Mouse (Mus musculus) frontal cortex, postnatal 14 days (tissue): ENCODE data around the gene Olfr76.
"Not testable (repeated sequence)": the region's sequence is repeated elsewhere in the genome, so short reads cannot be mapped to it uniquely, and the experiment has no call there.

Experiments
- DNase-seq, 2 experiments: peaks; one replicate each; pipeline ENCODE4 v3.0.0; 2022; ENCODE audit warnings: low spot score in 2 of 2

Olfr76 gene

DNA sequence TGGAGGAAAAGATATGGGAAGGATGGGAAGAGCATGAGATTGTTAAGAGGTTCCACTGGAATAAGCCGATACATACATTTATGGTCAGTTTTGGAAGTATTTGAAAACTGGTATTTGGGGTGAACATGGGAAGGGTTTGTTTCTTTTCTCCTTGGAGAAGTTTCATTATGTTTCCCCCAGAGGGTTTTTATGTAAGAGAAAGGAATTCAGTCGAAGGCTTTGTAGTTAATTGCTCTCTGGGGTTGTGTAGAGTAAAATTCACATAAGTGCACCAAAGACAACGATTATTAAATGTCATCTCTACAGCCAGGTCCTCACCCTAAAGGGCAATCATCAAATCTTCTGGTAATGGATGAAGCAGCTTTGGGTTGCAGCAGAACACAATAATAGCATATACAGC is at the start of gene Olfr76:
Gene Olfr76 (minus strand): TSS at position 101 of the 400 bp plus-strand sequence.
- no peak for DNase-seq

DNA sequence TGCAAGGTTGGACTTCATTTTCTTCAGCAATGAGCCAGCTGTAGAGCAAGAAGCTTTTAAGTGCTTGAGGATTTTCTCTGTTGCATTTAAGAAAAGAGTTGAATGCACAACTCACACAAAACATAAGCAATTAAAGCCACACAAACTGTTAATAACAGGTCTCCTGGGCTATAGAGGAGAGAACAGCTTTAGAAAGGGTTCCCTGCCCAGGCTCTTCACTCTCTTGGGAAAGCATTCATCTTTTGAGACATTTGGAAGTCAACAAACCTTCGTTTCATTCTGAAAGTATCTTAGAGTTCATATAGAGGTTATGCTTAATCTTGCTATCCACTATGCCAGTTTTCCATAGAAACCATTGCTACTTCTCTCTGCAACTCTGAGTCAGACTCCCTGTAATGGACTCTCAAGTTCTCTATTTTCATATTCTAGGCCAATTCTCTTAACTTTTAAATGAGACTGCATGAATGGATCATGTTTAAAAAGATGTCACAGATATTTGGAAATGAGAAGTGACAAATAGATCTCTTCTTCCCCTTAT is 47.1 kb upstream of the Olfr76 start, which contains the start of gene Olfr1555-ps1:
Gene Olfr1555-ps1 (minus strand): TSS at position 51 of the 538 bp plus-strand sequence.
- not testable (repeated sequence) for DNase-seq

DNA sequence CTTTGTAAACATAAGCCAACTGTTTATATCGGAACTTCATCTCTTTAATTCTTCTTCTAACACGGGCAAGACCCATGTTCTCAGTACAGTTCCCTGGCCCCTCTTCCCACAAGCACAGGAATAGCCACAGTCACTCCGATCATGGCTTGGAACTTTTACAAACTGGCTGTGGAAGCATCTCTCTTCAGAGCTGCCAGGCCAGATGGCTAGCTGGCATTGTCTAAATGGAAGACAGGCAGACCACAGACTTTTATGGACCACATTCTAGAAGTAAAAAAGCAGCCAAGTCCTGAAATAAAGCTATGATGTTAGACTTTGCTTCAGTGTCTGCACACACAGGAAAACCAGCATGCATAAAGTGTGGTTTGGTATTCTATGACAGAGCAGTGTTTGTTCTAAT is 22.4 kb upstream of the Olfr76 start:
- DNase-seq, result no peak

DNA sequence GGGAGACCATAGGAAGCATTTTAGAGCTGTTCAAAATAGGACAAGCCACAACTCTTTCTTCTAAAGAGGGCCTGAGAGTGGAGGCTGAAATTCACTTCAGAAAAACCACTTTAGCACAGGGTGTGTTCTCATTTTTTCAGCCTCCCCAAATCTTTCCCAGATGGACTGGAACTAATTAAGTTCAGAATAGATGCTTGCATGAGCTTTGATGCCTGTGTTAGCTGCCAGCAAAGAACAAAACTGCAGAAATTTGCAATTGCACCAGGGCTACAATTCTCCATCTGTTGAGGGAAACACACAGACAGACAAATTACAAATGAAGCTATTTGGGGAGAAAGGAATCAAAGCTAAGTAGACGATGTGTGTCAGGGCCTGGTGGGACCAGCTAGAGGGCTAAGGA is 20.4 kb upstream of the Olfr76 start:
- DNase-seq, result no peak

DNA sequence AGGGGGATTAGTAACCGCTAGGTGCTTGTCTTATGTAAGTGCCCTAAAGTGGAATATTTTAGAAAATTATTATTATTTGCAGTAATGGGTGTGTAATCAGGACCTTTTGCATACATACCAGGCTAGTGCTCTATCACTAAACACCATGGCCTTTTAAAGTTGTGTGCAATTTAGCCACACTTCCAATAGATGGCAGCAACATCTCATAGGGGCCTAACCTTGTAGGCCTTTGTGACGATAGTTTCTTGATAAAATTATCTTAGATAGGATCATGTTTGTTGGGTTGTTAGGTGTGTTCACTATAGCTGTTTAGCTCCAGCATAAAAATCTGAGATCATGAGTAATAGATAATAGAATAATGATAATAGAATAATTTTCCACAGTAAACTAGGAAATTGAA is 11.3 kb upstream of the Olfr76 start:
- no peak for DNase-seq

DNA sequence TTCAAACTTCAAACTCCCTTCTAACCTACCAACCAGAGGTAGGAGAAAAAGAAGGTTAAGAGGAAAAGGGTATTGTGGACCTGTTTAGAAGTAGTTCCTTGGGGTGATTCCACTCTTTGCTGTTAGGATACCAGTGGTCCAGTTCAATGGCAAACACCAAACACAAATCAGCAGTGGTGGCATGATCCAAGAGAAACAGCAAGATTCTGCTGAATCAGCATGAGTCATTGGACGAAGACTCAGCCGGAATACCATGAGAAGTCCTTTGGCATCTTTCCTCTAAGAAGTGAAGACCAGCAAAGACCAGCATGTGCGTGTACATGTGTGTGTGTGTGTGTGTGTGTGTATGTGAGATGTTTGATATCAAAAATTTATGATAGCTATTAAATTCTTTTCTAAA is 6.5 kb downstream of the Olfr76 start:
- no peak for DNase-seq

DNA sequence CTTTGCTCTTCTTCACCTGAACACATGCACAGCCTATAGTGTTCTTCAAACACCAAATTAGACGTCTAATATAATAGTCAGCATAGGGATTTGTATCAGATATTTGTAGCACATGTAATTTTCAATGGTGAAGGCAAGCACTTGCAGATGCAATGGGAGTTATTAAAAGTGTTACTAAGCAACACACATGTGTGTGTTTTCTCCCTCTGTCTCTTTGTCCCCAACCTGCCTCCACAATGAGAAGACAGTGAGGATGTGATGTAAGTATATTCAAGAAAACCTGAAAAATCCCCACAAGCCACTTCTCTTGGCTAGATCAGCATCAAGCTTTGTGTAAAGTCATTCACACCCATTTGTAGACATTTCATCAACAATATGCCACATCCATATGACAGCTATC is 7.2 kb downstream of the Olfr76 start, which contains the start of gene Olfr1428:
Gene Olfr1428 (minus strand): TSS at position 101 of the 400 bp plus-strand sequence.
- DNase-seq, result no peak

DNA sequence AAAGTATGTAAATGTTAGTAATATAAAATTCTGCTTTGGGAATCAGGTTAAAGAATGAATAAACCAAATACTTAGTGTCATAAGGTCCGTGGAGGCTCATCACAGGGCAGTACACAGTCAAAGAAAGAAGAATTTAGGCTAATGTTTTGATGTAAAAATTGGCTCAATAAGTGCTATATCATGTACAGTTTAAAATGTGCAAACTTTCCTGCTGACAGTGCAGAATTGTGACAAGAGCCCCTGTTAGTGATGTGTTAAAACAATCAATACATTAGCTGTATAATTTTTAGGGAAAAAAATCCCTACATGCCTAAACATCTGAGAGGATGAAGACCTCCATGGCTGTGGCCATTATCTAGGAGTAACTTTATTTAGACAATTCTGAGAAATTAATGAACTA is 9.2 kb downstream of the Olfr76 start:
- no peak for DNase-seq

DNA sequence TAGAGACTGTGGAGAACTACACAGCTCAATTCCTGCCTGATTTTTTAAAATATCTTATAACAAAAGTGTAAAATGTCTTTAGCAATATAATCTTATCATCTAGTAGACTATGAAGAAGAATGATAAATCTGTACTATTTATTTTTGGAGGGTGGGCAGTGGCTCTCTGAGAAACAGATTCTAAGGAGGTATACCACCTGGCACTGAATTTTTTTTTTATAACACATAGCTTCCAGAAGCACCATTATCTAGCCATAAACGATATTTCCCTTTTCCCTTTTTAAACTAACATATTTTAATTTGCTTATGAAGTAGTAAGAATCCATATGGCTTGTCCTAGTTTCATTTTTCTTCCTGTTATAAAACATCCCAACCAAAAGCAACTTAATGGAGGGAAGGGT is 18.5 kb downstream of the Olfr76 start:
- no peak for DNase-seq

DNA sequence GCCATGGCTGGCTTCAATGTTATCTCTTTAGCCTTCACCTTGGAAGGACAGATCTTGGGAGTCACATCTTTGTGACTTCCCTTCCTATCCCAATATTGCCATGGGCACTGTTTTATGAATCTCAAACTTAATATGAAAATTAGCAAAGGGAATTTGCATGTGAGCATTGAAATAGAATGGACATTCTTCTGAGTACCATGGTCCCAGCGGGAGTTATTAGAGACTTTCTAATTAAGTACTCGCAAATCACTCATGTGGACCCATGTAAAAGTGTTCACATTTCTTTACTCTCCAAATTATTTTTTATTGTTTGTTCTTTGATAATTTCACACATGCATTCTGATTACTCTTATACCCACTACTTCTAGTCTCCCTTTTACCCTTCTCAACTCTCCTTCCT is 19.8 kb downstream of the Olfr76 start, which contains the start of gene Olfr1427:
Gene Olfr1427 (minus strand): TSS at position 101 of the 400 bp plus-strand sequence.
- DNase-seq, result no peak

DNA sequence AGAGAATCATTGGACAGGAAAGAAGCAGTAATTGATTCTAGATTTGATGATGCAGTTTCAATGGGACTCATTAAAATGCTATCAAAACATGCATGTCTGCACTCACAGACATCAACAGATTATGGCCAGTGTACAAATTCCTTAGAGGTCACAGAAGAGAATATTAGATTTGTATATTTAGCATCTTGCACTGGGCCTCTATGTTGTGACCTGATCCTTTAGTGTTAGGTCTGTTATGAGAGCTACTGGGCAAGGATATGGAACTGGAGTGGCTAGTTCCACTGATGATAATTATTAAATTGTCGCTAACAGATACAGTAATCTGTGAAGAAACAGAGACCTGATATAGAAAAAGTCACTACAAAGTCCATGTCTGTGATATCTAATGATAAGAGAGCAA is 31.1 kb downstream of the Olfr76 start, which contains the start of gene Olfr1426:
Gene Olfr1426 (minus strand): TSS at position 101 of the 400 bp plus-strand sequence.
- DNase-seq, result no peak

DNA sequence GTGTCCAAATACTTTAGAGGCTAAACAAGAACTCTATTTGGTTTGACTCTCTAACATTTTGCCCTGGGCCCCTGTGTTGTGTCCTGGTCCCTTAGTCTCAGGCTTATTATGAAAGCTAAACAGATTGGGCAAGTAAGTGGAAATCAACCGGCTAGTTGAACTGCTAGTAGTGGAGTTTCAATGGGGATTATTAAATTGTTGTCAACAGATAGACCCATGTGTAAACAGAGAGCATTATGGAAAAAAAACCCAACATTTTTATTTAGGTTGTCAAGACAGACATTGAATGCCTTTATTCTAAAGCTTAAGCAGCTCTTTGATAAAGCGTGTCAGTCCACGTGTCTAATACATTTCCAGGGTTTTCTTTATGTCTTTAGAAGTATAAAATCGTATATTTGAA is 45.4 kb downstream of the Olfr76 start, which contains the start of gene Olfr1425:
Gene Olfr1425 (minus strand): TSS at position 101 of the 400 bp plus-strand sequence.
- not testable (repeated sequence) for DNase-seq

DNA sequence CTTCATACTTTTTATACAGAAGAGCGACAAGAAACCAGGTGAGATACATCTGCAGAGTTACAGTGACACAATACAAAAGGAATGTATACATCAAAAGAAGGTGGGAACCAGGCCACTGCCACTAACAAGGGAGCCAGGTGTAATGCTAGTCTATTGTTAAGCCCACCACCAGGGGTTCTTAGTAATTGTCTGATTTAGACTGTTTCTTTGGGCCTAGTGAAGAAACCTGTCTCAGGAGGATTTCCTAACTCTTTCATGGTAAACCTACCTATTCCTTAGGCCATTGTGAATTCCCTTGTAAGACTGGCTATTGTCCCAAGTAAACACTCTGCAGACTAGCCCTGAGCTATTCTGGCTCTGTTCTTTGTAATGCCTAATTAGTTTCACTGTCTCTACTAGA is 53.5 kb downstream of the Olfr76 start:
- not testable (repeated sequence) for DNase-seq
